Mouse (Mus musculus) G1E (cell line): ENCODE measurements around the gene Hist1h2bn.

Source experiments
- CTCF ChIP-seq: IDR thresholded peaks from 2 replicates; pipeline ENCODE4 v1.5.1; 2012; ENCODE audit warnings: low read depth, low read length, inconsistent platforms, mixed read lengths
- GATA1 ChIP-seq: IDR thresholded peaks from 2 replicates; pipeline ENCODE4 v1.6.1; 2012; ENCODE audit warnings: borderline replicate concordance, low read length, inconsistent platforms, mixed read lengths
- GATA2 ChIP-seq: IDR thresholded peaks from 2 replicates; pipeline ENCODE4 v1.6.1; 2012; ENCODE audit warnings: low read depth, low read length, inconsistent platforms, borderline replicate concordance
- POLR2AphosphoS5 ChIP-seq: IDR thresholded peaks from 2 replicates; pipeline ENCODE4 v1.6.1; 2012; ENCODE audit warnings: low read depth, low read length, inconsistent platforms; ENCODE audit not compliant: insufficient replicate concordance

- TF ChIP-seq CTCF: no peak
- no peak for TF ChIP-seq GATA2
- TF ChIP-seq POLR2AphosphoS5: no peak
- no peak for TF ChIP-seq GATA1
These were observed 24.4 kb upstream of the Hist1h2bn start for GRCm38 (mm10) chr13:21729544-21729943.
